Mouse (Mus musculus) limb, embryonic 12.5 days (tissue): ENCODE data around the gene Ctnnbl1. TPM values are rescaled to one million over a fixed set of nuclear protein-coding genes. Genes with fewer than 3 reads are reported as not detected.

Source experiments
- ATAC-seq: fragments of 200-750 bp; cut with Nextera tagmentation; 2 replicates; pipeline ENCODE4 v1.8.0; 2017; ENCODE audit warnings: low read depth, moderate TSS enrichment; ENCODE audit not compliant: insufficient number of reproducible peaks, insufficient read depth, low FRiP score, low TSS enrichment
- H3K27ac ChIP-seq: fragments of 300-500 bp; sonication (generic); 2 replicates; pipeline ENCODE4 v1.5.1; 2016; ENCODE audit warnings: mild to moderate bottlenecking, moderate library complexity
- H3K27me3 ChIP-seq: fragments of 300-500 bp; sonication (generic); 2 replicates; pipeline ENCODE4 v1.6.1; 2016; ENCODE audit warnings: mild to moderate bottlenecking, moderate library complexity
- H3K36me3 ChIP-seq: fragments of 300-500 bp; sonication (generic); 2 replicates; pipeline ENCODE4 v1.6.1; 2016; ENCODE audit warnings: mild to moderate bottlenecking, moderate library complexity
- H3K4me1 ChIP-seq: fragments of 300-500 bp; sonication (generic); replicated peaks from 2 replicates; pipeline ENCODE4 v1.6.1; 2016
- H3K4me2 ChIP-seq: fragments of 300-500 bp; sonication (generic); 2 replicates; pipeline ENCODE4 v1.6.1; 2016; ENCODE audit warnings: mild to moderate bottlenecking, moderate library complexity
- H3K4me3 ChIP-seq: fragments of 300-500 bp; sonication (generic); replicated peaks from 2 replicates; pipeline ENCODE4 v1.5.1; 2016; ENCODE audit warnings: mild to moderate bottlenecking
- H3K9ac ChIP-seq: fragments of 300-500 bp; sonication (generic); replicated peaks from 2 replicates; pipeline ENCODE4 v1.6.1; 2016; ENCODE audit warnings: mild to moderate bottlenecking, moderate library complexity
- H3K9me3 ChIP-seq: fragments of 300-500 bp; sonication (generic); 2 replicates; pipeline ENCODE4 v1.6.1; 2016; ENCODE audit warnings: mild to moderate bottlenecking, moderate library complexity
- WGBS: fragments of 180-500 bp; shearing (Covaris S2); methylation state at CpG from one replicate; pipeline ENCODE4 v1.1.7; 2016; 5-methylcytosine and 5-hydroxymethylcytosine counted together
- polyA plus RNA-seq: library from polyadenylated mRNA; unstranded; fragments of >200 nt; fragmentation: Nextera tagmentation; extraction: Ambion mirVana; gene quantifications from 2 replicates; pipeline ENCODE4 v1.2.1, GENCODE M21; 2016

The Ctnnbl1 gene
- 76.6 and 79.3 TPM in 2 replicates for polyA plus RNA-seq

- whole genome bisulfite sequencing, result 13% methylated on average over 44 of the region's 44 CpGs
- peaks cover 5% of the 10 kb centered on the region; the same call in 1 of the 2 replicates for H3K36me3 ChIP-seq
- no peaks in the 10 kb centered on the region for H3K9me3 ChIP-seq
- ATAC-seq, result peak; percentile 95; the same call in 1 of the 2 replicates
- peak within 1 kb of the TSS; percentile 74 for H3K9ac ChIP-seq
- H3K4me3 ChIP-seq, result peak within 1 kb of the TSS; percentile 77
- peaks cover 5% of the 10 kb centered on the region for H3K4me1 ChIP-seq
- no peak within 1 kb of the TSS for H3K27ac ChIP-seq
- peak within 1 kb of the TSS; percentile 93 for H3K4me2 ChIP-seq
- H3K27me3 ChIP-seq, result no peaks in the 10 kb centered on the region
Measured at GRCm38 (mm10) chr2:157736854-157737850, at the start of gene Ctnnbl1. TSS of gene Ctnnbl1 (plus strand) at chr2:157737401.

- Histone ChIP-seq H3K9ac (no peak overlapping the region), H3K4me1 (peaks cover 15% of the 10 kb centered on the region), H3K9me3 (no peaks in the 10 kb centered on the region), H3K4me3 (no peak overlapping the region), H3K4me2 (no peak overlapping the region), H3K27ac (no peak overlapping the region), H3K36me3 (no peaks in the 10 kb centered on the region), H3K27me3 (no peaks in the 10 kb centered on the region; the same call in 1 of the 2 replicates)
- ATAC-seq, result no peak
- WGBS, result 29% methylated on average over 3 of the region's 3 CpGs
Measured at GRCm38 (mm10) chr2:157687506-157687905, 49.7 kb upstream of the Ctnnbl1 start.

DNA sequence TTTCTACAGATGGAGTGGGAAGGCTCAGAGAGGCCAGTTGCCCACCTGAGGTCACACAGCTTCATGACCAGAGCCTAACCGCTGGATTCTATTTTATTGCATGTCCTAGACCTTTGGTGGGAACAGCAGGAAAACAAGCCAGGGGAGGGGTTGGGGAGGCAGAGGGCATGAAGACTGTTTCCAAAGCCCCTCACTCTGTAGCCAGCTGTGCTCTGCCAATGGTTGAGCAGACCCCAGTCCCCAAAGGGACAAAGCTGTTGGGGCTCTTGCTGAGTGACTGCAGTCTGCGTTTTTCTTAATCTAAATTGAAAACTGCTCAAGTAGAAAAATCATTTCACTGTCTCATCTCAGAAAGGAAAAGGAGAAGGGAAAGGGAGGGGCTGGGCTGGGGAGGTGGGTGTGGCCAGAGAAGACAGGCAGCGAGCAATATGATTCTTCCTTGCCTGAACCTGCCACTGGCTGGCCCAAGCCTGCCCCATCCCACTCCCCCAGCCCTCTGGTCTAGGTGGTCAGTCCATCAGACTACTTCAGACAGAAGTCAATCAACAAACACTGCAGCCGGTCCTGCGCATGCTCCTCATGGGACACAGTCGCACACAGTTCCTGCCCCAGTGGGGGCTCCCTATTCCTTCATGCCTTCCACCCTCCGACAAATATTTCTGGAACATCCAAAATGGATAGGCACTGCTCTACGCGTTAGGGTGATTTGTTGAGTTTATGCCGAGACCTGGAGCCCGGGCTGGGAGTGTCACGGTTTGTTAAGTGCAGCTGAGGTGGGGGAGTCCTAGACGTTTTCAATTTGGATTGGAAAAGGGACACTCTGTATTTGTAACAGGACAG lies 45.7 kb upstream of the Ctnnbl1 start:
- Histone ChIP-seq H3K4me1 (peaks cover 23% of the 10 kb centered on the region), H3K4me2 (no peak overlapping the region), H3K9ac (no peak overlapping the region), H3K36me3 (no peaks in the 10 kb centered on the region), H3K27ac (no peak overlapping the region), H3K27me3 (no peaks in the 10 kb centered on the region; the same call in 1 of the 2 replicates), H3K4me3 (no peak overlapping the region), H3K9me3 (no peaks in the 10 kb centered on the region)
- WGBS, result 62% methylated on average over 13 of the region's 13 CpGs
- peak; percentile 60; the same call in 1 of the 2 replicates for ATAC-seq

- 10% methylated on average over 17 of the region's 17 CpGs for WGBS
- Histone ChIP-seq H3K4me3 (no peak overlapping the region), H3K27ac (no peak overlapping the region), H3K36me3 (no peaks in the 10 kb centered on the region), H3K9ac (peak overlapping the region; percentile 23; the same call in 1 of the 2 replicates), H3K27me3 (no peaks in the 10 kb centered on the region; the same call in 1 of the 2 replicates), H3K4me2 (peak overlapping the region; percentile 28), H3K9me3 (no peaks in the 10 kb centered on the region), H3K4me1 (peaks cover 25% of the 10 kb centered on the region)
- ATAC-seq, result no peak
Measured at GRCm38 (mm10) chr2:157692365-157692932, 44.8 kb upstream of the Ctnnbl1 start.

- Histone ChIP-seq H3K36me3 (no peaks in the 10 kb centered on the region), H3K9me3 (no peaks in the 10 kb centered on the region), H3K27ac (no peak overlapping the region), H3K4me1 (peaks cover 25% of the 10 kb centered on the region), H3K9ac (no peak overlapping the region), H3K4me2 (no peak overlapping the region), H3K27me3 (no peaks in the 10 kb centered on the region; the same call in 1 of the 2 replicates), H3K4me3 (no peak overlapping the region)
- ATAC-seq, result no peak
- WGBS, result 82% methylated on average over 3 of the region's 3 CpGs
Measured at GRCm38 (mm10) chr2:157693576-157693975, 43.6 kb upstream of the Ctnnbl1 start.

GRCm38 (mm10) chr2:157696297-157696731 lies 40.9 kb upstream of the Ctnnbl1 start:
- peak; percentile 59; the same call in 1 of the 2 replicates for ATAC-seq

GRCm38 (mm10) chr2:157703155-157703554 lies 34.0 kb upstream of the Ctnnbl1 start:
- Histone ChIP-seq H3K4me2 (no peak overlapping the region), H3K4me1 (peaks cover 17% of the 10 kb centered on the region), H3K9ac (no peak overlapping the region), H3K4me3 (no peak overlapping the region), H3K36me3 (no peaks in the 10 kb centered on the region), H3K9me3 (no peaks in the 10 kb centered on the region), H3K27me3 (peaks cover 26% of the 10 kb centered on the region), H3K27ac (no peak overlapping the region)
- 48% methylated on average over 8 of the region's 8 CpGs for WGBS
- ATAC-seq, result no peak

More at GRCm38 (mm10) chr2:157696297-157696731, 40.9 kb upstream of the Ctnnbl1 start:
- Histone ChIP-seq H3K9ac (no peak overlapping the region), H3K4me3 (no peak overlapping the region), H3K4me2 (no peak overlapping the region), H3K4me1 (peaks cover 28% of the 10 kb centered on the region), H3K27me3 (no peaks in the 10 kb centered on the region; the same call in 1 of the 2 replicates), H3K36me3 (no peaks in the 10 kb centered on the region), H3K27ac (no peak overlapping the region), H3K9me3 (no peaks in the 10 kb centered on the region)
- WGBS, result 20% methylated on average over 7 of the region's 7 CpGs

GRCm38 (mm10) chr2:157704991-157705776 lies 32.0 kb upstream of the Ctnnbl1 start:
- no peak overlapping the region for H3K4me3 ChIP-seq
- 34% methylated on average over 28 of the region's 28 CpGs for WGBS
- H3K27ac ChIP-seq, result no peak overlapping the region

GRCm38 (mm10) chr2:157705777-157706158 lies 31.4 kb upstream of the Ctnnbl1 start:
- Histone ChIP-seq H3K9me3 (no peaks in the 10 kb centered on the region), H3K4me3 (no peak overlapping the region), H3K4me2 (no peak overlapping the region), H3K27me3 (peaks cover 26% of the 10 kb centered on the region), H3K9ac (no peak overlapping the region), H3K27ac (no peak overlapping the region), H3K36me3 (no peaks in the 10 kb centered on the region), H3K4me1 (peaks cover 11% of the 10 kb centered on the region)
- ATAC-seq, result no peak
- 56% methylated on average over 8 of the region's 8 CpGs for WGBS

More at GRCm38 (mm10) chr2:157704991-157705776, 32.0 kb upstream of the Ctnnbl1 start:
- no peaks in the 10 kb centered on the region for H3K36me3 ChIP-seq
- no peak overlapping the region for H3K9ac ChIP-seq
- H3K4me2 ChIP-seq, result no peak overlapping the region
- ATAC-seq, result no peak
- H3K27me3 ChIP-seq, result peaks cover 26% of the 10 kb centered on the region
- H3K4me1 ChIP-seq, result peaks cover 11% of the 10 kb centered on the region
- no peaks in the 10 kb centered on the region for H3K9me3 ChIP-seq
